Mouse (Mus musculus) testis, postnatal 10 days (tissue): ENCODE results near the gene Aes.

Experiments
- DNase-seq: peaks from one replicate; pipeline ENCODE4 v3.0.0; 2021; ENCODE audit warnings: low spot score

Gene Aes

GRCm38 (mm10) chr10:81544296-81545160 is 14.8 kb upstream of the Aes start:
- no peak for DNase-seq

- peak; percentile 100 for DNase-seq
These were observed 14.0 kb upstream of the Aes start, which contains the start of gene Gna11 for GRCm38 (mm10) chr10:81545161-81545747. TSS of gene Gna11 (minus strand) at chr10:81545190.

- DNase-seq = no peak
These were observed 13.0 kb upstream of the Aes start for GRCm38 (mm10) chr10:81546332-81546731.

- no peak for DNase-seq
These were observed 12.3 kb upstream of the Aes start for GRCm38 (mm10) chr10:81546788-81547571.

GRCm38 (mm10) chr10:81548944-81549343 is 10.3 kb upstream of the Aes start:
- no peak for DNase-seq

- DNase-seq = peak; percentile 86
These were observed 9.0 kb upstream of the Aes start for GRCm38 (mm10) chr10:81550257-81550656.

GRCm38 (mm10) chr10:81551597-81552102 is 7.6 kb upstream of the Aes start:
- peak; percentile 88 for DNase-seq

GRCm38 (mm10) chr10:81553232-81553631 is 6.1 kb upstream of the Aes start:
- DNase-seq = peak; percentile 80

- no peak for DNase-seq
These were observed 5.2 kb upstream of the Aes start for GRCm38 (mm10) chr10:81553807-81554755.

- DNase-seq = no peak
These were observed 3.0 kb upstream of the Aes start for GRCm38 (mm10) chr10:81556282-81556681.

GRCm38 (mm10) chr10:81557491-81557890 is 1.8 kb upstream of the Aes start:
- DNase-seq = no peak

- peak; percentile 83 for DNase-seq
These were observed 595 bp downstream of the Aes start for GRCm38 (mm10) chr10:81559627-81560539.

GRCm38 (mm10) chr10:81560719-81561459 is 1.6 kb downstream of the Aes start:
- DNase-seq = no peak

GRCm38 (mm10) chr10:81562411-81562810 is 3.1 kb downstream of the Aes start:
- no peak for DNase-seq

- peak; percentile 72 for DNase-seq
These were observed 4.2 kb downstream of the Aes start for GRCm38 (mm10) chr10:81563481-81563880.

- peak; percentile 72 for DNase-seq
These were observed 4.9 kb downstream of the Aes start for GRCm38 (mm10) chr10:81564216-81564615.

- DNase-seq = peak; percentile 83
These were observed 5.4 kb downstream of the Aes start for GRCm38 (mm10) chr10:81564734-81565133.

GRCm38 (mm10) chr10:81565257-81566228 is 6.3 kb downstream of the Aes start:
- no peak for DNase-seq
